Comparison of ENCODE assay signal across 8 mouse cellular contexts in genomic region chr2:83771155-83771812, GRCm38 (mm10). TPM values are rescaled to one million over a fixed set of nuclear protein-coding genes. Genes with fewer than 3 reads are reported as not detected.
DNase-seq lines count a peak whose midpoint lies in the region; ATAC-seq lines count a peak whose summit lies in the region.

No protein-coding gene starts in this region.

- peak; percentile 58 for DNase-seq in ovary, postnatal 14 days (ENCODE audit: low spot score)
- no peak for DNase-seq in ovary, postnatal 36 days (ENCODE audit: low spot score)
- DNase-seq in adrenal gland, postnatal 10 days: peak; percentile 71
- DNase-seq in embryo, embryonic 9.5 days (ENCODE audit: extremely low spot score): peak; percentile 57
- DNase-seq in heart, postnatal 14 days: peak; percentile 47 to 75
- DNase-seq in layer of hippocampus, adult 18-20 months (ENCODE audit: low spot score in 2 of 2): peak; percentile 36 to 86
- peak; percentile 48 for DNase-seq in thymus, postnatal 25 days

- intact Hi-C loops in heart, postnatal 14 days (cut with DNase I): loop anchor here (1.0 to 5.0 kb wide), 5 partner anchors 46 to 146 kb away; partner anchors contain the start of genes Itgav and Zc3h15

- peak; percentile 86 for ATAC-seq in megakaryocyte, adult 5-6 weeks (ENCODE audit: poor library complexity, severe bottlenecking)

RNA-seq across cellular contexts. Expression of gene Fam171b, which starts 41.2 kb away (rescaled TPM):
- 1 to 10 TPM; 4.0 to 5.8 TPM for total RNA-seq in adrenal gland, postnatal 10 days (2021)
- total RNA-seq in heart, postnatal 14 days (2021): 1 to 10 TPM; 1.6 TPM
- total RNA-seq in layer of hippocampus, adult 18-20 months (2021): 100 to 1,000 TPM; 203 to 205 TPM
- total RNA-seq in megakaryocyte, adult 5-6 weeks (2015): 0.11 and 0.14 TPM in 2 replicates
- total RNA-seq in megakaryocyte, adult 5-6 weeks (2017): not detected in 2 replicates

RNA-seq across cellular contexts. Expression of gene Itgav, which starts 47.1 kb away (rescaled TPM):
- 10 to 100 TPM; 72.8 to 77.2 TPM for total RNA-seq in adrenal gland, postnatal 10 days (2021)
- total RNA-seq in heart, postnatal 14 days (2021): 10 to 100 TPM; 41.2 to 42.1 TPM
- 10 to 100 TPM; 65.3 to 71.4 TPM for total RNA-seq in layer of hippocampus, adult 18-20 months (2021)
- total RNA-seq in megakaryocyte, adult 5-6 weeks (2015): 36.2 and 37.9 TPM in 2 replicates
- 23.8 and 51.5 TPM in 2 replicates for total RNA-seq in megakaryocyte, adult 5-6 weeks (2017)

Comparison
In these comparisons a context has a peak if more than half of its experiments do, and no peak if none do; other contexts are left out.
1. RNA of gene Fam171b, which starts 41.2 kb away (total RNA-seq): 203 to 205 TPM in layer of hippocampus, adult 18-20 months; 4.0 to 5.8 TPM in adrenal gland, postnatal 10 days, 1.6 TPM in heart, postnatal 14 days and 0.11 to 0.14 TPM in megakaryocyte, adult 5-6 weeks; every median in the first group is over 10 times any median in the second.